Mouse (Mus musculus) retina, postnatal 7 days (tissue): ENCODE data around the gene Frmd4b.
A peak's percentile ranks its signal among the peaks of the same experiment; 100 is the strongest.
"Not testable (repeated sequence)": the region's sequence is repeated elsewhere in the genome, so short reads cannot be mapped to it uniquely, and the experiment has no call there.

ENCODE experiments used
- DNase-seq: peaks from one replicate; pipeline ENCODE4 v3.0.0-alpha.2; 2012; ENCODE audit warnings: low read depth, low spot score

The Frmd4b gene

DNA sequence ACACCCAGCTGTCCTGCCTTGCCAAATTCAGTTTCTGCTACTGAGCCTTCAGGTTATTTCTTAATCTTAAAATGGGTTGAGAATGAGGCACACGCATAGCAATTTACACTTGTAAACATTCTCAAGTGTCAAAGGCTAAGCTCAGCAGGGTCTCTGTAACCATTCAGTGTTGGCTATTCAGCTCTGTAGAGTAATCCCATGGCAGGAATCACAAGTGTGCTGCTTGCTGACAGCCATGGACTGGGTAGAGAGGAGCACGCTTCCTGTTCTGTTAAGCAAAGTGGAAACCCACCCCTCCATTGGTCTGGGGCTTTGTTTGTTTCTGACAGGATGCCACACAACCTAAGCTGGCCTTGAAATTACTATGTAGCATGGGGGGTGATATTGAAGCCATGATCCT, 246.4 kb downstream of the Frmd4b start:
- DNase-seq, result no peak

DNA sequence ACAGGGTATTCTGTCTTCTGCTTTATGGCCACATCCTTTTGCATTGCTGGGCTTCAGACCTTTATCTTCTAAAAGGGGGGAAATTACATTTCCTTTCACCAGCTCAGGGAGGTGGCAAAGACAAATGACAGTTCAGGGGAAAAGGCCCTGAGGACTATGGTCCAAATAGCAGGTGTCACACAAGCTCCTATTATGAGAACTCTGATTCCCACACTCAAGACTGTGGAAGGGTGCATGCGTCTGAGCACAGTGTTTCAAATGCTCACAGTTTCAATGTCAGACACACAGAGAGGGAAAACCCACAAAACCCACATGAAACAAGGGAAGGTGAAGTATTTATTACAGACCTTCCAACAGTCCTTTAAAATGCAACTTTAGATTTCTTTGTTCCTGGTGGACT, 246.9 kb downstream of the Frmd4b start:
- no peak for DNase-seq

DNA sequence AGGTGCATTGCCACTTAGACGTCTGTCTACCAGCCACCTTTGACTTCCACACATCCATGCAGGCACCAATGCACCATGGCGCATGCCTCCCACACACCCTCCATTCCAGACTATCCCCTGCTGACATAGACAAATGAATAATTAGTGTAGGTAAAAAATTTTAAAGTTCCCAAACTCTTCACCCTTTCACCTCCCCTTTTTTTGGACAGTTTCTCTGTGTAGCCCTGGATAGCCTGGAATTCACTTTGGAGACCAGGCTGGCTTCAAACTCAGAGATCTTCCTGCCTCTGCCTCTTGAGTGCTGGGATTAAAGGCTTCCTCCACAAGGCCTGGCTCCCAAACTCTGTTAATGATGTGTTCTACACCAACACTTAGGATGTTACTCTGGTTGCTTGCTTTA, 253.5 kb downstream of the Frmd4b start:
- no peak for DNase-seq

DNA sequence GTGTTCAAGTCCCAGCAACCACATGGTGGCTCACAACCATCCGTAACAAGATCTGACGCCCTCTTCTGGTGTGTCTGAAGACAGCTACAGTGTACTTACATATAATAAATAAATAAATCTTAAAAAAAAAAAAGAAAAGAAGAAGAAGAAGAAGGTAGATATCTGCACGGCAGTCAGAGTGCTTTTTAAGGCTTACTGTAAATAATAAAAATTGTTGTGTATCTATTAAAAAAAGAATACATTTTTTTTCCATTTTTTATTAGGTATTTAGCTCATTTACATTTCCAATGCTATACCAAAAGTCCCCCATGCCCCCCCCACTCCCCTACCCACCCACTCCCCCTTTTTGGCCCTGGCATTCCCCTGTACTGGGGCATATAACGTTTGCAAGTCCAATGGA, 259.7 kb downstream of the Frmd4b start:
- DNase-seq, result not testable (repeated sequence)

DNA sequence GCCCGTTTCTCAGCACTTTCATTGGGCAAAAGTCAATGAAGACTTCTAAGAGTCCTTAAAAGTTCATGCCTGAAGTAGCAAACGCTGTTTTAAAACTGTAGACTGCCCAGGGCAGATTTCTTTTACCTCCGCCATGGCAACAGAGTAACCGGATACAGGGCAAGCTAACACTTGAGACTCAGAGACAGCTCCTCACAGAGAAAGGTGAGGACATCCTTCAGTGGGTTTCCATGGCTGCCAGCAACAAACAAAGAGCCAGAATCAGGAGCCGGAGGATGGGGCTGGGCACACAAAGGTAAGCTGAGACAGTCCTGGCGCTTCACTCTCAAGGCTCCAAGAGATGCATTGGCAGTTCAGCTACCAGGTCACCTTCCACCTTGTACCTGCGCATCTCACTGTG, 260.7 kb downstream of the Frmd4b start:
- DNase-seq, result no peak

DNA sequence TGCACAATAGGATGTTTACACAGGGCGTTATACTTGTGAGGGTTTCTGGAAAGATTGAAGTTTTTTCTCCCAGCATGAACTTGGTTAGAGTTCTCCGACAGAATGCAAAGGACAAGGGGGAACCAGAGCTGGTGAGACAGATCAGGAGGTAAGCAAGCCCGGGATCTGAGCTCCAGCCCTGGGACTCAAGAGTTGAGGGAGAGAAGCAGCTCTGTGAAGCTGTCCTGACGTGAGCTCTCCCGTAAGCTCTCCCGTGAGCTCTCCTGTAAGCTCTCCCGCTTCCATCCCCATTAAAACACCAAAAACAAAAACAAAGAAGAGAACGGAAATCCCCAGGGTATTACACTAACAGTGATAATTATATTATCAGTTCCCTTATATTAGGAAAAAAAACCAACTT, 262.2 kb downstream of the Frmd4b start:
- DNase-seq, result no peak

DNA sequence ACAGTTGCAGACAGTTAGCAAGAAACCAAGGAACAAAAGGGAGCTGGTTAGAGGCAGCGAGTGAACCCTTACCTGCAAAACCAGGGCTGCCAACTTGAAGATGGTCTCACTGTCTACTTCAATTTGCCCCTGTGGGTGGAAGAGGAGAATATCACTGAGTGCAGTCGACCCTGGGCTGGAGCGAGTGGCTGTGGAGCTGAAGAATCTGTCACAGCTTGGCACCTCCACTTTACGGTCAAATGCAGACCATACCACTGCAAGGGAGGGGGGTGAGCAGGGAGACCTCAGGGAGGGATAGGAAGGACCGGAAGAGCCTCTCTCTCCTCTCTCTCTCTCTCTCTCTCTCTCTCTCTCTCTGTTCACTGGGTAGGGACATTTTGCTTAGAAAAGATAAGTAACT, 263.4 kb downstream of the Frmd4b start:
- DNase-seq, result peak; percentile 23

DNA sequence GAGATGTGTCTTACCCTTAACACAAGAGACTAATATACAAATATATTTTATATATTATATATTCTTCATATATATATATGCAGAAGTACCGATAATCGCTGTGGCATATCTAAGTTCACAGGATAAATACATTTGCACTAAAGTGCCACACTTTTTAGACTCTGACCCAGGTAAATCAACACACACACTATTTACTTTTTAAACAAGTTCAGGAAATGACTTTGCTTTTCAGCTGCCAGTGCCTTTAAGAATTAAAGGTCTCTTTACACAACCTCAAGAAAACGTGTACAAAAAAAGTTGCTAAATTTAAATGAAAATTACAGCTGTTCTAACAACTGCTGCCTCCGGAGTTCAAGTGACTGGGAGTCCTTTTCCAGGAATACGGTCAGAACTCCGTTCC, 264.0 kb downstream of the Frmd4b start:
- no peak for DNase-seq

DNA sequence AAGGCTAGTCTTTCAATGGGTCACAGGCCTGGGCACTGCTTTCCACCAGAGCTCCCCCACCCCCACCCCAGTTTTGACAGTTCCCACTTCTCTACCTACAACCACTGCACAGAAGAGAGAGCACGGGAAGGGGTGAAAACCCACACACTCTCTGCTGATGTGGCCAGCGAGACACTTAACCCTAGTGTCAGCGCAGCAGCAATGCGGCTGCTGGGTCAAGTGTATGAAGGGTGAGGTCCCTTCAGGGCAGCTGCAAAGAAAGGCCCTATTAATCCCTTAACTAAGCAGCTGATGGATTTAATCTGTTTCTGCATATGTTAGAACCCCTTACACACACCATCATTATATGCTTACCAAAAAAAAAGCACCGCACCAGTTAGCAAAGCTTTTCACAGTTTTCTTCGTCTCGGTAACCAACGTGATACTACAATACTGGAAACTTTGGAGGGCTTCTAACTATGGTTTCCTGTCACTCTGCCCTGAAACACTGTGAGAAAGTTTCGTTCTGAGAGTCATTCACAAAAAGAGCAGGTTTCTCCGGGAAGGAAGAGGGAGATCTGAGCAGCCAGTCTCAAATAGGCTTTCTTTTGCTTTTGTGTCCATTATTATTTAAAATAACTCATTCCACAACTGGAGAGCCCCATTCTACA, 264.7 kb downstream of the Frmd4b start:
- DNase-seq, result no peak

DNA sequence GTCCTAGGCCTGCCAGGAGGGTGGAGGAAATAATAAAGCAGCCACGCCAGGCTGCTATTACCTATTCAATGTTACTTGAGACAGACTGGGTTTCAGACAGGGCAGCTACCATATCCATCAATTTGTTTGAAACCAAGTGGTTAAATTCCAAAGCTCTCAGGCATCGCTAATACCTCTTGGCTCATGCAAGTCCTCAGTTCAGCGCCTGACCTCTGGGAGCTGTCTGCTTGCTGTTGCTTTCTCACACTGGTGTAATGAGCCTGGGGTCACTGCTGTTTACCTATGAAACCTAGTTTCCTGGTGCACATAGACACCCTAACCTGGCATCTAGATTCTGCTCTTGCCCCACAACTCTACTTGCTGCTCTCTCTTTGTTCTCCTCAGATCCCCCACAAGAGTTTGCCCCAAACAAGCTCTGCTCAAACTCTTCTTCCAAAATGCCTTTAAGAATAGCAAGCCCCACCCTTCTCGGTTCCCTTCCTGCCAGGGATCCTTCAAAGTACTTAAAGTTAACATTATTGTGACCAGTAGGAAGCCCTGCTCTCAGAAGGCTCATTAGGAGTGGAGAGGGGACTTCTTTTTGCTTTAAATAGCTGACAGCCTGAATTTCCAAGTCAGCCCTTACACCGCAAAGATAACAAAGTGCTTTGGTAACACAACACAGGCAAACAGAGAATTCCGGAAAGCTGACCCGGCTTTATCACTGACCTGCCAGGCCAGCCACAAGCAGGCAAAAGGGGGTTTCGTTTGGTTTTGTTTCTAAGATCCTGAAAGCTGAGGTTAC, 267.8 kb downstream of the Frmd4b start:
- no peak for DNase-seq

DNA sequence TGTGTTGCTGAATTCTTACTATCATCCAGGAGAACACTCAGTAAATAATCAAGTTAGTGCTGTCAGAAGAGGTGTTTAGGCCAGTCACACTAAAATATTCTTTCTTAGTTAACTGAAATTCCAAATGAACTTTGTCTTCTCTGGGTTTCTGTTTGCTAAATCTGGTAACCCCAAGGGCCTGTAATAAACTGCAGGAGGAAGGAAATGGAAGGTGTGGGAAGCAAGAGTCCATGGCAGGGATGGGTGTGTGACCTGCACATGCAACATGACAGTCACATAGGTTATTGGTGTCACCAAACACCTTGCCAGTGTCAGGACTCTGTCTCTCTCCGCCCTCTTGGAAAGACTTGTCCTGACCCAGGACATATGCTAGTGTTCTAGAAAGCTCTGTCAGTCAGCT, 270.4 kb downstream of the Frmd4b start:
- no peak for DNase-seq

DNA sequence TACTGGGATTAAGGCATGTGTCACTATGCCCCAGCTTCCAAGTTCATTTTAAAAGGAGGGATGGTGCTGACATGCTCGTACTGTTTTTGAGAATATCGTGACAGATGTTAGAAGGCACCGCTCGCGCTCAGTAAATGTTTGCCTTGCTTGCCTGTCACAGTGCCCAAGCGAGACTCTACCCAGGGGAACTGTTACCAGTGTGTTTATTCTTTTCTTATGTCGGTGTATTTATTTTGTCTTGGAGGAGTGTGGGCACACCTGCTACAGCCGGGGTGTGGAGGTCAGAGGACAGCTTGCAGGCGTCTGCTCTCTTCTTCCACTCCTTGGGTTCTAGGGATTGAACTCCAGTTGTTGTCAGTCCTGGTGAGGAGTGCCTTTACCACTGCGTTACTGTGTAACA, 270.8 kb downstream of the Frmd4b start:
- no peak for DNase-seq

DNA sequence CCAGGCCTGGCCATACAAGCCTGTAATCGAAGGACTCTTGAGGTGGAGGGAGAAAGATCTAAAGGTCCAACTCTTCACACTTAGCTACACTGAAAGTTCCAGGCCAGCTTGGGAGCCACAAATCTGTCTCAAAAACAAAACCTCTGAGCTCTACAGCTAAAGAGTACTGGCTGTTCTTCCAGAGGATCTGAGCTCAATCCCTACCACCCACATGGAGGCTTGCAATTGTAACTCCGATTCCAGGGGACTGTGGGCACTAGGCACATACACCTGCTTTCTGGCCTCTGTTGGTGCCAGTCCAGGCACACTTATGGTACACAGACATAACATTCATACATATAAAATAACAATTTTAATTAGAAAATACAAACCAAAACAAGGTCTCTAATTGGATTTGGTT, 271.4 kb downstream of the Frmd4b start:
- DNase-seq, result no peak

DNA sequence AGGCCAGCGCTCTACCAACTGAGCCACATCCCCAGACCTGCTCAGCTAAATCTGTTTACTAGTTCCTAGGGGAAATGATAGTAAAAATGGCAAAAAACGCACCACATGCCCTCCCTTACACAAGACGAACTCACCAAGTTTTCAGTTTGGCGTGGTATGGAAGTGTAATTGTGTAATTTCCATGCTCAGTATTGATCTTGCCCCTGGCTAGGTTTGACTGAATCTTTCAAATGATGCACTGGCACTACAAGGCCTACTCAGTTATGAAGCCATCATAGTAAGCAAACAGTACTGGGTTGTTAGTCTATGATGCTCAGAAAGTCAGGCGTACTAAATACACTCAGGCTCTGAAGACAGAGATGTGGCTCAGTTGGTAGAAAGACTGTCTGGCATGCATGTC, 275.2 kb downstream of the Frmd4b start:
- no peak for DNase-seq

DNA sequence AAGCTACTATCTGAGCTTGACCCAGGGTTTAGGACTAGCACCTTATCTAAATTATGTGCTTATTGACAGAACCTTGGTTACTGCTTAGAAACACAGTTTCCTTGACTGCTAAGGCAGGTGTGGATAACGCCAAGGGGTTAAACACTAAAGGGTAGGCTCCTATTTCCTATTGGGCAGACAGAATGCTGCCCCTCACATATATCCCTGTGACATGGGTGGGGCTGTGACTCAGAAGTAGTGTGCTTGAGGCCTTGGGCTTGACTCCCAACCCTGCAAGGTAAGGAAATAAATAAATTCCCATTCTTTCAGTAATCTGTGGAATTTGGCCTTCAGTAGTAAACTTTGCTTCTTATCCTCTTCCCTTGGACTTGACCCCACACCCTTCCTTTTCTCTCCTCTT, 275.7 kb downstream of the Frmd4b start:
- no peak for DNase-seq

DNA sequence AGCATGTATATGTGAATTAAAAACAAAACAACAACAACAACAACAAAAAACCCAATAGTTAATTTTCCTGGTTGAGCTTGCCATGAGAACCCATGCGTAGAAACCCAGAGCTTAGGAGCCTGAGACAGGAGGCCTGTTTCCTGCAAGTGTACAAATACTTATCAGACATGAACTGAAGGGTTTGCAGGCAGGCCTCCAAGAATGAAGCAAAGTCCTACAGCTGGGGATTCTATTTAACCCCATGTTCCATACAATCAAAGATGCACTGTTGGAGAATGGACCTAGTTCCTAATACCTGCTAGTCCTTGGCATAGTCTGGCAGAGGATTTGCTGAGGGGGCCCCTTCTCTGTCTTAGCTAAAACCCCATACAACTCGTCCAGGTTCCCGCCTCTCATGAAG, 276.2 kb downstream of the Frmd4b start:
- DNase-seq, result no peak

DNA sequence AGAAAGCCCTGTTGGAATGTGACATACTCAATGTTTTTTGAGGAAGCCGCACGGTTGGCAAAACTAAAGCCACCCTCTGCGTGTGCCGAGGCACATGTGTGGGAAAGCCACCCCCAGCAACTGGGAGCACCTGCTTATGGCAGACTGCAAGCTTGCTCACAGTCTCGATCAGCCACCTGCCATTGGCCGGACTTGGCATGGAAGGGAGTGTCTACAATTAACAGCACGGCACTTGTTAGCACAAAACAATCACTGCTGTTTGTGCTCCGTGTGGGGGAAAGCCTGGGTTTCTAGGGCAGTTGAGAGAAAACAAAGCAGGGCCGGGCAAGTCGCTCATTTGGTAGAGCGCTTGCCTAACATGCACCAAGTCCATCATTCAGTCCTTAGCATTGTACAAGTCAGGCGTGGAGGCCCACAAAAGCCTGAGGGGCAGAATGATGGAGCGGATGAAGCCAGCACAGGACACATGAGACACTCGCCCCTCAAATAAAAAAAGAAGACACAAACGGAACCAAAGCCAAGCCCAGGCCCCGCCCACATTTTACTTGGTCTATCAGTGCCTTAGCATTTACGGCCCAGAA, 277.0 kb downstream of the Frmd4b start:
- peak; percentile 16 for DNase-seq

DNA sequence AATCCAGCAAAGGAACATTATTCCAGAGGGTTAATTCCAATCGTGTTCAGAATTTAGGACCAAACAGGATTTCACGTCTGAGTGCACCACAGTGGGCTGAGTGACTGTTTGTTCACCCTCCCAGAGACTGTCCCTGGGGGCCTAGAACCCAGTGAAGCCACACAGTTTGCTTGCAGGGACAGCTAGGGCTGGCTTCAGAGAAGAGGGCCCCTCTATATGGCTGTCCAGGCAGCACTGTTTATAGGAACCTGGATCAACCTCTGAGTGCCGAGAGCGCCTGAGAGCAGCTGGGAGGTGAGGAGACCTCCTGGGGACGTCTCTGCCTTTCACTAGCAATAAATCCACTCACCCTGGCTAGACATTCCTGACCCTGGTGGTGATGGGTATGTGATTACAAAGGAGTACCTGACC, 278.1 kb downstream of the Frmd4b start:
- DNase-seq, result no peak

DNA sequence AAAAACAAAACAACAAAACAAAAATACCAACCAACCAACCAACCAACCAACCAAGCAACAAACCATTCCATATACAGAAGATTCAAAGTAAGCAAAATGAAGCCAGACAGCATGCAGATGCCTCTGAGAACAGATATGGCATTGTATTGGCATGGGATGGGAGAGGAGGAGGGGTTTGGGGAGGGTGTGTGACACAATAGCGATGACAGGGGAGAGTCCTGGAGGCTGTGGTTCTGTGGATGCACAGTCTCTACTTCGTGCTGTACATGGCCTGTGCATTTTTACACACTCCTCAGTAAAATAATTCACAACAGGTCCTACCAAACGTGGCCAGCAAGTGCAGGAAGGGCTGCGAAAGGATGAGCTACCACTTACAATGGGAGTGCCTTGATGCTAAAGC, 278.5 kb downstream of the Frmd4b start:
- DNase-seq, result no peak

DNA sequence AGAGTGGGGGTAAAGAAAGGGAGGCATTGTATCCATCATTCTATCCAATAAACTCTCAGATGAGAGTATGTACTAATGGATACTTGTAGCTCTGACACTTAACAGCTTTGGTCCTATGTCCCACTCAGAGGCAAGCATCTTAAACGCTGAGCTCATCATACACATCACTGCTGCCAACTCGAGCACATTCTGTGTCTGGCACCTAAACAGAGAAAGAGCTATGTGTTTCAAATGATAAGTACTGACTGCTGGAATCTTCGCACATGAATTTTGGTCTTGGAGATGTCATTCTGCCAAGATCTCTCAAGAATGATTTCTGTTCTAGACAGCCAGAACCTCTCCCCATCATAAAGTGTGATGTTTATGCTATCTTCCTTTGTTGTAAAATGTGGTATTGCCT, 284.0 kb downstream of the Frmd4b start:
- no peak for DNase-seq

DNA sequence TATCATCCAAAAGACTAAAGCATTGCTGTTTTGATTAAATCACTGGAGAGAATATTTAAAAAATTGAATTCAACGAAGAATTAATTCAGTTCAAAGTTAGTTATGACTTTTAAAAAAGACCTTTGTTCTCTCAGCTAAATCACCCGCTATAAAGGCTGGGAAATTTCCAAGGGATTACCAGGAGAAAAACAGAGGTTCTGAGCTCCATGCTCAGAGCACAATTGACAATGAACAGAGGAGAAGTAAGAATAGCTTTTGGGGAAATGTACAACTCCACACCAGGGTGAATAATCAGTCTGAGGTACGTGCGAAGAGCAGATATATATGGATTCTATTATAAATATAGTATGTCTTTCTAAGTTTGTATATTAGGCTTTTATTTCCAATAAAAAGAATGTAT, 293.4 kb downstream of the Frmd4b start:
- no peak for DNase-seq

DNA sequence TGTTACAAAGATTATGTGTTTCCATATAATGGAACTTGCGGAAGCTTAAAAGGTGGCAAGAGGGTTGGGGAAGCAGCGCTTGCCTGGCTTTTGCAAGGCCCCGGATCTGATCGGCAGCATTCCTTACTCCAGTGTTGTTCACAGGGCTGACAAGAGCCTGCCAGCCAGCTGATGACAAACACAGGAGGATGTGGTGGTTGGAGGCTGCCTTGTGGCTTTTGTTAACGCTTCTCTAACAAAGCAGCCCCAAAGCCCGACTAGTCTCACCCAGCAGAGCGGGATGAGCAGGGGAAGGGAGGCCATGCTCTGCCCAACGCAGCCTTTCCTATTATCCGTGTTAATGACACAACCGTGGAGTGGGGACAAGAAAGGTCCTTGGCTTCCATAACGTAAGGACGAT, 295.2 kb downstream of the Frmd4b start:
- no peak for DNase-seq

DNA sequence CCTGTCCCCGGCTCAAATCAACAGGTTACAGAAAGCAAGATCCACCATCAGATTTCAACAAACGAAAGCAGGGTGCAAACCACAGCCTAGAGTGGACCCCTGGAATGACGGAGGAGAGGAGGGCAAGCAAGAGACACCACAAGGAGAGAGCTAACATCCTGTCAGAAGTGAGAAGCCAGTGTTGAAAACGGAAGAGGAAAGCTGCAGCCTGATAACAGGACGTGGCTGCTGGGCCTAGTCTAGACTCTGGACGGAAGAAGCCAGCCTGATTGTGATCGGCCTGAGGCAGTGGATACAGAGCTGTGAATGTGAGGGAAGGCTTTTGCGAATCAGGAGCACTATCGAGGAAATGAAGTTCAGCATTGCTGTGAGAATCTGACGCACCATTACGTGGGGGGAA, 296.2 kb downstream of the Frmd4b start:
- DNase-seq, result no peak
